In genomic region chr3:118328237-118328636, GRCm38 (mm10) we compare ENCODE assay signal across 20 mouse cellular contexts.
DNase-seq lines count a peak whose midpoint lies in the region; ATAC-seq lines count a peak whose summit lies in the region.
"Had no signal": no experiment of that assay in that cellular context is flagged by ENCODE, and none has a peak within 500 bp of the region (broad histone marks: within the 10 kb centered on the region; RNA-seq: fewer than 3 reads in every experiment).

No protein-coding gene starts in this region.

- H3K27me3 ChIP-seq in hindbrain, embryonic 11.5 days (ENCODE audit: control insufficient read depth, insufficient read depth, low read length), result no peaks in the 10 kb centered on the region
- no peaks in the 10 kb centered on the region for H3K27me3 ChIP-seq in hindbrain, embryonic 13.5 days
- no peaks in the 10 kb centered on the region for H3K27me3 ChIP-seq in midbrain, embryonic 11.5 days (ENCODE audit: control insufficient read depth, insufficient read depth, low read length)
- H3K27me3 ChIP-seq in midbrain, embryonic 14.5 days (ENCODE audit: control insufficient read depth, insufficient read depth, low read length), result no peaks in the 10 kb centered on the region
- no peaks in the 10 kb centered on the region for H3K27me3 ChIP-seq in neural tube, embryonic 12.5 days (replicated peaks)
- no peaks in the 10 kb centered on the region for H3K27me3 ChIP-seq in neural tube, embryonic 15.5 days (replicated peaks)
- H3K27me3 ChIP-seq in neural tube, embryonic 14.5 days (ENCODE audit: control insufficient read depth, insufficient read depth, low read length), result no peaks in the 10 kb centered on the region
- H3K27me3 ChIP-seq: embryonic facial prominence, embryonic 12.5 days; forebrain, embryonic 15.5 days had no signal

- H3K4me2 ChIP-seq in hindbrain, embryonic 11.5 days (replicated peaks; ENCODE audit: low read depth, low read length), result no peak overlapping the region
- no peak overlapping the region for H3K4me2 ChIP-seq in hindbrain, embryonic 13.5 days
- H3K4me2 ChIP-seq in midbrain, embryonic 11.5 days, result no peak overlapping the region
- H3K4me2 ChIP-seq in midbrain, embryonic 14.5 days (ENCODE audit: low read length), result no peak overlapping the region
- H3K4me2 ChIP-seq in neural tube, embryonic 12.5 days (replicated peaks), result no peak overlapping the region
- H3K4me2 ChIP-seq in neural tube, embryonic 15.5 days, result no peak overlapping the region
- H3K4me2 ChIP-seq in neural tube, embryonic 14.5 days (ENCODE audit: low read depth, low read length), result no peak overlapping the region
- H3K4me2 ChIP-seq: embryonic facial prominence, embryonic 12.5 days; forebrain, embryonic 15.5 days had no signal

- no peaks in the 10 kb centered on the region for H3K4me1 ChIP-seq in hindbrain, embryonic 11.5 days (replicated peaks; ENCODE audit: control insufficient read depth, insufficient read depth, low read length)
- 0 out of 2 replicates have a peak, but pooled peaks cover 2% of the 10 kb centered on the region for H3K4me1 ChIP-seq in hindbrain, embryonic 13.5 days (replicated peaks)
- H3K4me1 ChIP-seq in midbrain, embryonic 11.5 days (ENCODE audit: control insufficient read depth, insufficient read depth, low read length), result no peaks in the 10 kb centered on the region
- no peaks in the 10 kb centered on the region for H3K4me1 ChIP-seq in midbrain, embryonic 14.5 days (ENCODE audit: control insufficient read depth, insufficient read depth, low read length)
- H3K4me1 ChIP-seq in neural tube, embryonic 12.5 days, result peaks cover 5% of the 10 kb centered on the region; the same call in 1 of the 2 replicates
- H3K4me1 ChIP-seq in neural tube, embryonic 15.5 days, result no peaks in the 10 kb centered on the region
- H3K4me1 ChIP-seq in neural tube, embryonic 14.5 days (ENCODE audit: control insufficient read depth, insufficient read depth, low read length), result no peaks in the 10 kb centered on the region
- H3K4me1 ChIP-seq: embryonic facial prominence, embryonic 10.5 days; embryonic facial prominence, embryonic 12.5 days had no signal

- H3K9ac ChIP-seq in hindbrain, embryonic 11.5 days (ENCODE audit: low read depth, low read length), result no peak overlapping the region
- H3K9ac ChIP-seq in hindbrain, embryonic 13.5 days, result no peak overlapping the region
- H3K9ac ChIP-seq in midbrain, embryonic 11.5 days (ENCODE audit: low read length), result no peak overlapping the region
- H3K9ac ChIP-seq in midbrain, embryonic 14.5 days (replicated peaks; ENCODE audit: low read length), result no peak overlapping the region
- no peak overlapping the region for H3K9ac ChIP-seq in neural tube, embryonic 12.5 days
- no peak overlapping the region for H3K9ac ChIP-seq in neural tube, embryonic 15.5 days (replicated peaks)
- H3K9ac ChIP-seq in neural tube, embryonic 14.5 days (replicated peaks; ENCODE audit: low read depth, low read length), result no peak overlapping the region
- H3K9ac ChIP-seq: embryonic facial prominence, embryonic 12.5 days; forebrain, embryonic 15.5 days; forebrain, postnatal 0 days had no signal

- no peak overlapping the region for H3K4me3 ChIP-seq in hindbrain, embryonic 11.5 days (ENCODE audit: low read depth, low read length)
- H3K4me3 ChIP-seq in hindbrain, embryonic 13.5 days, result no peak overlapping the region
- no peak overlapping the region for H3K4me3 ChIP-seq in midbrain, embryonic 11.5 days (ENCODE audit: low read depth, low read length)
- H3K4me3 ChIP-seq in midbrain, embryonic 14.5 days (replicated peaks; ENCODE audit: low read depth, low read length), result no peak overlapping the region
- no peak overlapping the region for H3K4me3 ChIP-seq in neural tube, embryonic 12.5 days
- H3K4me3 ChIP-seq in neural tube, embryonic 15.5 days (replicated peaks), result no peak overlapping the region
- H3K4me3 ChIP-seq in neural tube, embryonic 14.5 days (ENCODE audit: low read depth, low read length), result no peak overlapping the region
- H3K4me3 ChIP-seq: embryonic facial prominence, embryonic 10.5 days; embryonic facial prominence, embryonic 12.5 days; forebrain, embryonic 15.5 days had no signal

- ATAC-seq in hindbrain, embryonic 11.5 days (ENCODE audit: low FRiP score), result peak; percentile 81
- no peak for ATAC-seq in hindbrain, embryonic 13.5 days (ENCODE audit: low FRiP score)
- peak; percentile 58; the same call in 1 of the 2 replicates for ATAC-seq in midbrain, embryonic 11.5 days (ENCODE audit: low FRiP score)
- no peak for ATAC-seq in midbrain, embryonic 14.5 days (ENCODE audit: low FRiP score, low TSS enrichment)
- ATAC-seq in neural tube, embryonic 12.5 days (ENCODE audit: low FRiP score, low read depth), result peak; percentile 70; the same call in 1 of the 2 replicates
- no peak for ATAC-seq in neural tube, embryonic 15.5 days (ENCODE audit: low FRiP score)
- ATAC-seq in neural tube, embryonic 14.5 days (ENCODE audit: low read depth), result peak; percentile 73; the same call in 1 of the 2 replicates
- ATAC-seq: forebrain, embryonic 15.5 days; forebrain, postnatal 0 days had no signal

- DNase-seq in hindbrain, embryonic 11.5 days (ENCODE audit: low spot score), result no peak
- no peak for DNase-seq in midbrain, embryonic 11.5 days (ENCODE audit: low spot score, missing footprints)
- no peak for DNase-seq in midbrain, embryonic 14.5 days
- DNase-seq in spleen, postnatal 14 days (ENCODE audit: low spot score in 2 of 2), result no peak
- DNase-seq: adrenal gland, adult 2 months; adrenal gland, postnatal 10 days; adrenal gland, postnatal 25 days; cerebellum, adult 11 months; cerebellum, adult 18-20 months; cerebellum, adult 9-10 months; cerebellum, postnatal 10 days; cerebellum, postnatal 25 days; forebrain, postnatal 0 days had no signal

- H3K9me3 ChIP-seq in hindbrain, embryonic 11.5 days (ENCODE audit: control insufficient read depth, low read length), result no peaks in the 10 kb centered on the region
- H3K9me3 ChIP-seq in hindbrain, embryonic 13.5 days, result no peaks in the 10 kb centered on the region
- H3K9me3 ChIP-seq in midbrain, embryonic 11.5 days (ENCODE audit: control insufficient read depth, low read length), result no peaks in the 10 kb centered on the region
- H3K9me3 ChIP-seq in midbrain, embryonic 14.5 days (ENCODE audit: control insufficient read depth, low read length), result no peaks in the 10 kb centered on the region
- H3K9me3 ChIP-seq in neural tube, embryonic 12.5 days, result no peaks in the 10 kb centered on the region
- no peaks in the 10 kb centered on the region for H3K9me3 ChIP-seq in neural tube, embryonic 15.5 days (replicated peaks)
- no peaks in the 10 kb centered on the region for H3K9me3 ChIP-seq in neural tube, embryonic 14.5 days (ENCODE audit: control insufficient read depth, low read length)
- H3K9me3 ChIP-seq: embryonic facial prominence, embryonic 10.5 days; embryonic facial prominence, embryonic 12.5 days; forebrain, embryonic 15.5 days had no signal

- H3K36me3 ChIP-seq in hindbrain, embryonic 11.5 days (ENCODE audit: control insufficient read depth, insufficient read depth, low read length), result no peaks in the 10 kb centered on the region
- H3K36me3 ChIP-seq in hindbrain, embryonic 13.5 days, result no peaks in the 10 kb centered on the region
- no peaks in the 10 kb centered on the region for H3K36me3 ChIP-seq in midbrain, embryonic 11.5 days (ENCODE audit: control insufficient read depth, insufficient read depth, low read length)
- H3K36me3 ChIP-seq in midbrain, embryonic 14.5 days (ENCODE audit: control insufficient read depth, insufficient read depth, low read length), result no peaks in the 10 kb centered on the region
- no peaks in the 10 kb centered on the region for H3K36me3 ChIP-seq in neural tube, embryonic 12.5 days
- H3K36me3 ChIP-seq in neural tube, embryonic 15.5 days, result no peaks in the 10 kb centered on the region
- H3K36me3 ChIP-seq in neural tube, embryonic 14.5 days (ENCODE audit: control insufficient read depth, insufficient read depth, low read length), result no peaks in the 10 kb centered on the region
- H3K36me3 ChIP-seq: embryonic facial prominence, embryonic 10.5 days; embryonic facial prominence, embryonic 12.5 days; forebrain, embryonic 15.5 days had no signal

- 77% methylated on average over 2 of the region's 2 CpGs for WGBS in hindbrain, embryonic 11.5 days
- 78% methylated on average over 2 of the region's 2 CpGs for WGBS in hindbrain, embryonic 13.5 days
- WGBS in midbrain, embryonic 11.5 days, result 84% methylated on average over 2 of the region's 2 CpGs
- WGBS in midbrain, embryonic 14.5 days, result 88% methylated on average over 2 of the region's 2 CpGs
- 85% methylated on average over 2 of the region's 2 CpGs for WGBS in neural tube, embryonic 12.5 days
- WGBS in neural tube, embryonic 15.5 days, result 69% methylated on average over 2 of the region's 2 CpGs
- WGBS in neural tube, embryonic 14.5 days, result 69% methylated on average over 2 of the region's 2 CpGs

- H3K27ac ChIP-seq in hindbrain, embryonic 11.5 days (ENCODE audit: low read depth, low read length), result no peak overlapping the region
- H3K27ac ChIP-seq in hindbrain, embryonic 13.5 days, result no peak overlapping the region
- H3K27ac ChIP-seq in midbrain, embryonic 11.5 days (ENCODE audit: low read depth, low read length), result no peak overlapping the region
- no peak overlapping the region for H3K27ac ChIP-seq in midbrain, embryonic 14.5 days (replicated peaks; ENCODE audit: low read depth, low read length)
- H3K27ac ChIP-seq in neural tube, embryonic 12.5 days, result no peak overlapping the region
- H3K27ac ChIP-seq in neural tube, embryonic 15.5 days (replicated peaks), result no peak overlapping the region
- no peak overlapping the region for H3K27ac ChIP-seq in neural tube, embryonic 14.5 days (ENCODE audit: low read depth, low read length)
- H3K27ac ChIP-seq: embryonic facial prominence, embryonic 10.5 days; embryonic facial prominence, embryonic 12.5 days; forebrain, embryonic 15.5 days had no signal

Comparison
In these comparisons a context has a peak if more than half of its experiments do, and no peak if none do; other contexts are left out.
1. ATAC-seq: peak in hindbrain, embryonic 11.5 days (single experiment), midbrain, embryonic 11.5 days (single experiment), neural tube, embryonic 12.5 days (single experiment) and neural tube, embryonic 14.5 days (single experiment); none in hindbrain, embryonic 13.5 days (single experiment), midbrain, embryonic 14.5 days (single experiment) and neural tube, embryonic 15.5 days (single experiment).